Mouse (Mus musculus) hindbrain, embryonic 16.5 days (tissue): ENCODE results near the gene Smcr8. TPM values are rescaled to one million over a fixed set of nuclear protein-coding genes. Genes with fewer than 3 reads are reported as not detected.
"Not testable (repeated sequence)": the region's sequence is repeated elsewhere in the genome, so short reads cannot be mapped to it uniquely, and the experiment has no call there.

ENCODE experiments used
- ATAC-seq: fragments of 200-750 bp; cut with Nextera tagmentation; 2 replicates; pipeline ENCODE4 v1.8.0; 2017; ENCODE audit warnings: moderate TSS enrichment, moderate library complexity
- H3K27ac ChIP-seq: fragments of 300-500 bp; sonication (generic); 2 replicates; pipeline ENCODE4 v1.5.1; 2014; ENCODE audit warnings: low read depth, mild to moderate bottlenecking, control low read depth, low read length, moderate library complexity
- H3K27me3 ChIP-seq: fragments of 300-500 bp; sonication (generic); replicated peaks from 2 replicates; pipeline ENCODE4 v1.6.1; 2014; ENCODE audit warnings: low read length; ENCODE audit not compliant: control insufficient read depth, insufficient read depth
- H3K36me3 ChIP-seq: fragments of 300-500 bp; sonication (generic); 2 replicates; pipeline ENCODE4 v1.6.1; 2014; ENCODE audit warnings: mild to moderate bottlenecking, low read length, moderate library complexity, mixed read lengths; ENCODE audit not compliant: control insufficient read depth, insufficient read depth
- H3K4me1 ChIP-seq: fragments of 300-500 bp; sonication (generic); 2 replicates; pipeline ENCODE4 v1.6.1; 2014; ENCODE audit warnings: low read depth, low read length; ENCODE audit not compliant: control insufficient read depth, insufficient read depth
- H3K4me2 ChIP-seq: fragments of 300-500 bp; sonication (generic); 2 replicates; pipeline ENCODE4 v1.6.1; 2014; ENCODE audit warnings: mild to moderate bottlenecking, low read length, control low read depth, moderate library complexity
- H3K4me3 ChIP-seq: fragments of 300-500 bp; sonication (generic); 2 replicates; pipeline ENCODE4 v1.5.1; 2014; ENCODE audit warnings: mild to moderate bottlenecking, low read length, control low read depth, moderate library complexity
- H3K9ac ChIP-seq: fragments of 300-500 bp; sonication (generic); 2 replicates; pipeline ENCODE4 v1.6.1; 2014; ENCODE audit warnings: low read depth, mild to moderate bottlenecking, control low read depth, low read length, moderate library complexity
- H3K9me3 ChIP-seq: fragments of 300-500 bp; sonication (generic); 2 replicates; pipeline ENCODE4 v1.6.1; 2014; ENCODE audit warnings: mild to moderate bottlenecking, low read length, moderate library complexity; ENCODE audit not compliant: control insufficient read depth
- WGBS: fragments of 180-500 bp; shearing (Covaris S2); extraction: QIAGEN DNeasy Blood & Tissue Kit; methylation state at CpG from one replicate; pipeline ENCODE4 v1.1.7; 2014; 5-methylcytosine and 5-hydroxymethylcytosine counted together
- polyA plus RNA-seq: library from polyadenylated mRNA; unstranded; fragments of >200 nt; fragmentation: Nextera tagmentation; extraction: Ambion mirVana; gene quantifications from 2 replicates; pipeline ENCODE4 v1.2.1, GENCODE M21; 2015

Gene Smcr8
- polyA plus RNA-seq, 1 experiment from 2014 or later: 4.8 TPM

DNA sequence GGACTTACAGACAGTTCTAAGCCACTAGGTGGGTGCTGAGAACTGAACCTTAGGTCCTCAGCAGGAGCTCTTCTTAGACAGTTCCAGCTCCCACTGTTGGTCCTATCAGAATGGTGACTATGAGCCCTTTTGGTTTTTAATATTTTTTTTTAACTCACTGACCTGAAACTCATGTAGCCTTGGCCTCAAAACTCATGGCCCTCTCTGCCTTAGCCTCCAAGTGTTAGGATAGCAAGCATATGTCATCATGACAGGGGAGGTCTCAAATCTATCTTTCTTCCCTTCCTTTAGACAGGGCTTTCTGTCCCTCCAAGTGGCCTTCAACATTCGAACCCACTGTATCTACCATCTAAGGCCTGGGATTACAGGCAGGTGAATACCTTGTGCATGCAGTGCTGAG is 23.6 kb downstream of the Smcr8 start:
- no peak overlapping the region for H3K4me3 ChIP-seq
- no peak overlapping the region for H3K4me2 ChIP-seq
- no peaks in the 10 kb centered on the region for H3K27me3 ChIP-seq
- H3K4me1 ChIP-seq: no peaks in the 10 kb centered on the region
- H3K36me3 ChIP-seq: no peaks in the 10 kb centered on the region
- 79% methylated on average over 1 of the region's 1 CpGs for WGBS
- H3K27ac ChIP-seq: no peak overlapping the region
- no peak overlapping the region for H3K9ac ChIP-seq
- H3K9me3 ChIP-seq: no peaks in the 10 kb centered on the region
- ATAC-seq: no peak

DNA sequence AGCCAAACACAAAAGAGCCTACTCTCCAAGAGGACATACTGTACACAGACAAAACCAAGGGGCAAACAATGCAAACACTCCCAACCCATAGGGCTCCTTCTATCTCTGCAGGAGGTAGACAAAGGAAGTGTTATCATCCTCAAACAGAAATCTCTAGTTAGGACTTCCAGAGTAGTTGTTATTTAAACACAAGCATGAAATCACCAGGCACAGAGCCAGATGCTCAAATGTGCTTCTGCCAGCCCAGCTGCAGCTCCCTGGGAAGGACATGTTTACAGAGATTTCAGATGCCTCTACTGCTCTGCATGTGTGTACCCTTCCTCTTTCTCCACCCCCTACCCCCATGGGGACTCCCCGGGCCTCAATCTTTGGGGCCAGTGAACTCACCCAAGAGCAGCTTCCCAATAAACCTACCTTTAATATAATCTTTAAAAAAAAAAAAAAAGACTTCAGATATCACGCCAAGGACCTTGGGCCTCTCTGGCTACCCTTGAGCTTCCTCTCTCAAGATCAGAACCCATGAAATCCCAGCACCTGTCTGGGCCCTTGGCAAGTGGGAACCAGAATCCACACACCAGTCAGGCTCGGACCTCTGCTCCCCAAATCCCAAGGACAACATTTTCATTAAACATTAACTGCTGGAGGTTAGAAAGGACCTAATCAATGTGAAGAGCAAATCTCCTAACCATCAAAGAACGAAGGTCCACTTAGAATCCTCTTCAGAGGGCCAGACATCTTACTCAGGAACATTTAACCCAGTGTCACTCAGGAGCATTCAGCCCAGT is 31.2 kb downstream of the Smcr8 start:
- H3K4me3 ChIP-seq: no peak overlapping the region
- H3K4me2 ChIP-seq: no peak overlapping the region
- peaks cover 5% of the 10 kb centered on the region for H3K4me1 ChIP-seq
- 68% methylated on average over 4 of the region's 4 CpGs for WGBS
- no peak overlapping the region for H3K27ac ChIP-seq
- H3K27me3 ChIP-seq: no peaks in the 10 kb centered on the region
- no peaks in the 10 kb centered on the region for H3K9me3 ChIP-seq
- ATAC-seq: no peak
- H3K9ac ChIP-seq: no peak overlapping the region
- no peaks in the 10 kb centered on the region for H3K36me3 ChIP-seq

DNA sequence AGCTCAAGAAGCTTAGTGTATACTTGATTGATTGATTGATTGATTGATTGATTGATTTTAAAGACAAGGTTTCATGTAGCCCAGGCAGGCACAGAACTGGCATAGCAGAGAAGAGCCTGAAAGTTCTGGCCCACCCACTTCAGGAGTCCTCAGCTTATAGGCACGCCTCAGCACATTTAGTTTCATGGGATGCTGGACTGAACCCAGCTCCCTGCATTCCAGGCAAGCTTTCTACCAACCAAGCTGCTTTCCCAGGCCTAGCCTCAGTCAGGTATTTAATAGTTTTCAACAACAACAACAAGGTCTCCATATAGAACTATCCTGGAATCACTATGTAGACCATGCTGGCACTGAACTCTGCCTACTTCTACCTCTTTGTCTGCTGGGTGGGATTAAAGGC is 32.2 kb downstream of the Smcr8 start:
- Histone ChIP-seq H3K4me2 (no peak overlapping the region; the same call in 1 of the 2 replicates), H3K36me3 (no peaks in the 10 kb centered on the region), H3K4me1 (peaks cover 5% of the 10 kb centered on the region), H3K4me3 (no peak overlapping the region), H3K9me3 (no peaks in the 10 kb centered on the region), H3K27ac (no peak overlapping the region), H3K9ac (no peak overlapping the region), H3K27me3 (no peaks in the 10 kb centered on the region)
- WGBS: 71% methylated on average over 1 of the region's 1 CpGs
- no peak for ATAC-seq

DNA sequence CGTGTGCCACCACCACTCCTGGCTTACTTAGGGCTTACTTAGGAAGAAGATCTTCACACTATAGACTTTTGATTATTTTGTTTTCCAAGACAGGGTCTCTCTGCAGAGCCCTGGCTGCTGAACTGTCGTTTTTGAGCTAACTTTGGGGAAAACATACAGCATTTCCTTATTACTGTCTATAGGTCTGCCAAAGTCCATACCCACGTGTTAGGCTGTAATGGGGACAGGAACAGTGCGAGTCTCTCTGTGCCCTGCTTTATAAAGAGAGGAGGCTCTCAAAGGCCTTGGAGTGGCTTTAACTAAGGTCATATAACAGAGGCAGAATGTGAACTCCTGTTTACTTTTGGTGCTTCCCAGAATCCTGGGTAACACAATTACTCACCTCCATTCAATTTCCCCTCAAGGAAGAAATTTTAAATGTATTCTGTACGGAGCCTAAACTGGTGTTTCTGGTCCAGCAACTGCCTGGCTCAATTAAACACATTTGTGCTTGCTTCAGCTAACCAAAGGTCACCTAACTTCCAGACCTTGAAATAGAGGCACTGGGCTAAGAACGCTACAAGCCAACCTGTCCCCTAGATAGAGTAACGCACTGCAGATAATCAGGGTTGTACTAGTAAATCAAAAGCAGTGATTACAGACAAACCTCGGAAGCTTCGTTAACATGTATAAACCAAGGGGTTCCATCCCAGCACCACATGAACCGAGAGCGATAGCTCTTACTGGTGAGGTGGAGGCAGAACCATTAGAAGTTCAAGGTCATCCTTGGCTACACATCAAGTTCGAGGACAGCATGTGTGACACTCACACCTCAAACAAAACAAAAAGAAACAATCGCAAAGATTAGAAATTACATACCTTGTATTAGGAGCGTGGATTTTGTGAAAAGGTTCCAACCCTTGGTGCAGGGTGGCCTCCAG is 33.0 kb downstream of the Smcr8 start:
- H3K27ac ChIP-seq: no peak overlapping the region
- H3K9me3 ChIP-seq: no peaks in the 10 kb centered on the region
- H3K4me2 ChIP-seq: peak overlapping the region; percentile 92
- H3K36me3 ChIP-seq: no peaks in the 10 kb centered on the region
- WGBS: 18% methylated on average over 14 of the region's 14 CpGs
- ATAC-seq: no peak
- peaks cover 5% of the 10 kb centered on the region for H3K4me1 ChIP-seq
- H3K27me3 ChIP-seq: no peaks in the 10 kb centered on the region
- peak overlapping the region; percentile 36; the same call in 1 of the 2 replicates for H3K9ac ChIP-seq
- H3K4me3 ChIP-seq: peak overlapping the region; percentile 54

DNA sequence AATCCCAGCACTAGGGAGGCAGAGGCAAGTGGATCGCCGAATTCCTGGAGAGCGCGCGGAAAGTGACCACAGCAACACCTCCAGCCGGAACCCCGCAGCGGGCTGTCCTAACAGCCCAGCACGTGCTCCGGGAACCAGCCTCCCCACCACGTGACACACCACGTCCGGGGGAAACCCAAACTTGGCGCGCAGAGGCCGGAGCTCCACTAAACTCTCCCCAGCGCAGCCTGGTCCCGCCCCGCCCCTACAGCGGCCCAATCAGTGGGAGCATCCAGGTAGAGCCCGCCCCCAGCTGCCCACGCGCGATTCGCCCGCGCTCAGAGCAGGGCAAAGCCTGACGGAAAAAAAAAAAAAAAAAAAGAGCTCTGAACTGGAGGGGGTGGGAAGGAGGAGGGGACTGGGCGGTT is 33.7 kb downstream of the Smcr8 start:
- no peaks in the 10 kb centered on the region for H3K9me3 ChIP-seq
- peak overlapping the region; percentile 36; the same call in 1 of the 2 replicates for H3K9ac ChIP-seq

DNA sequence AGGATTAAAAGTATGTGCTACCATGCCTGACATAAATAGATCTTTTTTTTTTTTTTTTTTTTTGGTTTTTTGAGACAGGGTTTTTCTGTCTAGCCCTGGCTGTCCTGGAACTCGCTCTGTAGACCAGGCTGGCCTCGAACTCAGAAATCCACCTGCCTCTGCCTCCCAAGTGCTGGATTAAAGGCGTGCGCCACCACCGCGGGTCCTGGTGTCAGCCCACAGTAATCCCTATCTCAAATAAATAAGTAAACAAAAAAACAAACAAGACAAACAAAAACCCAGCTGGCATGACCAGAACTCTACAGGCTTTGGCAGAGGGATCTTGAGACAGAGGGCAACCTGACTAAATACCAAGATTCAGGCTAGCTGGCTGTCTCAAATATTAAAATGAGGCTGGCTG is 34.3 kb downstream of the Smcr8 start, which contains the start of gene Shmt1:
Shmt1 (minus strand) TSS at position 101 of the 400 bp plus-strand sequence.
- H3K4me1 ChIP-seq, H3K27ac ChIP-seq, ATAC-seq, H3K27me3 ChIP-seq, H3K9me3 ChIP-seq, H3K36me3 ChIP-seq: not testable (repeated sequence)
- H3K9ac ChIP-seq: peak within 1 kb of the TSS; percentile 36; the same call in 1 of the 2 replicates
- WGBS: 35% methylated on average over 6 of the region's 6 CpGs
- peak within 1 kb of the TSS; percentile 54 for H3K4me3 ChIP-seq
- peak within 1 kb of the TSS; percentile 92 for H3K4me2 ChIP-seq

More for the DNA sequence above, 33.7 kb downstream of the Smcr8 start:
- Histone ChIP-seq H3K27me3 (no peaks in the 10 kb centered on the region), H3K4me1 (peaks cover 5% of the 10 kb centered on the region), H3K4me2 (peak overlapping the region; percentile 92), H3K4me3 (peak overlapping the region; percentile 54), H3K36me3 (no peaks in the 10 kb centered on the region), H3K27ac (no peak overlapping the region)
- 0% methylated on average over 29 of the region's 29 CpGs for WGBS
- ATAC-seq: peak; percentile 99

DNA sequence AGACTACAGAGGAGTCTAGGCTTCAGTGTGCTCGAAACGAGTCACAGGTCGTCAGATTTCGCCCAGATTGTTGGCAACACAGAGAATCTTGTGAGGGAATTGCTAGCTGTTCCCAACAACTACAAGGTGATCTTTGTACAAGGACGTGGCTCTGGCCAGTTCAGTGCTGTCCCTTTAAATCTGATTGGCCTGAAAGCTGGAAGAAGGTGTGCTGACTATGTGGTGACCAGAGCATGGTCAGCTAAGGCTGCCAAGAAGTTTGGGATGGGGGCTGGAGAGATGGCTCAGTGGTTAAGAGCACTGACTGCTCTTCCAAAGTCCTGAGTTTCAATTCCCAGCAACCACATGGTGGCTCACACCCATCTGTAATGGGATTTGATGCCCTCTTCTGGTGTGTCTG is 39.1 kb downstream of the Smcr8 start:
- Histone ChIP-seq H3K27ac (no peak overlapping the region), H3K27me3 (no peaks in the 10 kb centered on the region), H3K9ac (no peak overlapping the region), H3K36me3 (no peaks in the 10 kb centered on the region), H3K4me1 (no peaks in the 10 kb centered on the region), H3K4me3 (no peak overlapping the region), H3K9me3 (no peaks in the 10 kb centered on the region), H3K4me2 (no peak overlapping the region)
- 71% methylated on average over 5 of the region's 5 CpGs for WGBS
- ATAC-seq: no peak

DNA sequence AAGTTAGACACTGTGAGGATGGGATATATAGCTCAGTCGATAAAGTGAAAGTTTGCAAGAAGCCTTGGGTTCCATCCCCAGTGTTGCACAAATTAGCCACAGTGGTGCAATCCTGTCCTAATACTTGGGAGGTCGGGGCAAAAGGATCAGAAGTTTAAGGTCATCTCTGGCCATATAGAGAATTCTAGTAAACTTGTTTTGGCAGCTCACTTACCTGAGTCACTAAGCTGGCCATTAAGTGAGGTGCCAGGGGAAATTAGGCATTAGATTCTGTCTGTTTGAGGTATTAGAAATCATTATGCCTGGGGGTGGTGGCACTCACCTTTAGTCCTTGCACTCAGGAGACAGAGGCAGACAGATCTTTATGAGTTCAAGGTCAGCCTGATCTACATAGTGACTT is 46.4 kb downstream of the Smcr8 start:
- WGBS: 81% methylated on average over 2 of the region's 2 CpGs
- no peak for ATAC-seq
- H3K4me2 ChIP-seq: no peak overlapping the region
- no peak overlapping the region for H3K9ac ChIP-seq
- no peaks in the 10 kb centered on the region for H3K27me3 ChIP-seq
- H3K36me3 ChIP-seq: no peaks in the 10 kb centered on the region
- H3K27ac ChIP-seq: no peak overlapping the region
- no peak overlapping the region for H3K4me3 ChIP-seq
- H3K9me3 ChIP-seq: no peaks in the 10 kb centered on the region
- no peaks in the 10 kb centered on the region for H3K4me1 ChIP-seq

DNA sequence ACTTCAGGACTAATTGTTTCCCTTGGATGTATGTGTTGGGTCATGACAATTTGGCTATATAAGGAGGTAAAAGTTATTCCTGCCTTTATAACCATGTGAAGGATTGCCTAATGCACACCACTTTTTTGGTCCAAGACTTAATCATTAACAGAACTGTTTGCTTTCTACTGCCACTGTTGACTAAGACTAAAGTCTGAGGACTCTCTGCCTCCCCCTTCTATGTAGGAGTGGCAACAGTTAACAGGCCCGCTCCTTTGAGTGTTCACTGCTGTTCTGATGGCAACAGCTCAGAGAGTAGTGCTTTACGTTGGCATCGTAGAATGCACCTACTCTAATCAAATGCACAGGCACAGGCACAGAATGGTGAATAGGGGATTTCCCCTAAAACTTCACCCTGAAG is 47.9 kb downstream of the Smcr8 start:
- H3K27ac ChIP-seq: no peak overlapping the region
- no peaks in the 10 kb centered on the region for H3K9me3 ChIP-seq
- no peak overlapping the region for H3K9ac ChIP-seq
- H3K27me3 ChIP-seq: no peaks in the 10 kb centered on the region
- WGBS: 79% methylated on average over 3 of the region's 3 CpGs
- no peak overlapping the region for H3K4me2 ChIP-seq
- no peak overlapping the region for H3K4me3 ChIP-seq
- H3K36me3 ChIP-seq: no peaks in the 10 kb centered on the region
- ATAC-seq: no peak
- no peaks in the 10 kb centered on the region for H3K4me1 ChIP-seq
